Mouse (Mus musculus) CD4-positive naive resting alpha-beta T cell, adult 76 days (primary cell): Measurements from ENCODE around the gene Tgfb2. TPM values are rescaled to one million over a fixed set of nuclear protein-coding genes. Genes with fewer than 3 reads are reported as not detected.

Experiments used
- total RNA-seq: library from RNA; stranded (reverse); gene quantifications from one replicate; pipeline ENCODE4 v1.2.4, GENCODE M21; 2023

The Tgfb2 gene
- 0.26 TPM for total RNA-seq

DNA sequence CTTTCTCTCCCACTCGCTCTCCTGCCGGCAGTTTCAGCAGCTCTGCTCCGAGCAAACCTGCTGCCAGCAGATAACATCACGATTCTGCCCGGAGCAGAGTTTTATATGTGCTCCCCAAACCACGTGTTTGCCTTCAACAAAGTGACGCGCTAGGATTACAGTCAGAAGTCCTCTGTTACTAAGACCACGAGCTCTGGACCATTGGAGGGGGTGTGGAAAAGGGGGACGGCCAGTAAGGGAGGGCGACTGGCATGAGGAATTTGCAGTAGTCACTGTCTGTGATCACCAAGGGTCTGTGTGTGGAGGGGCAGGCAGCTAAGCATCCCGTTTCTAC is at the start of gene Tgfb2:
Gene Tgfb2 (minus strand): TSS at position 75 of the 334 bp plus-strand sequence.

DNA sequence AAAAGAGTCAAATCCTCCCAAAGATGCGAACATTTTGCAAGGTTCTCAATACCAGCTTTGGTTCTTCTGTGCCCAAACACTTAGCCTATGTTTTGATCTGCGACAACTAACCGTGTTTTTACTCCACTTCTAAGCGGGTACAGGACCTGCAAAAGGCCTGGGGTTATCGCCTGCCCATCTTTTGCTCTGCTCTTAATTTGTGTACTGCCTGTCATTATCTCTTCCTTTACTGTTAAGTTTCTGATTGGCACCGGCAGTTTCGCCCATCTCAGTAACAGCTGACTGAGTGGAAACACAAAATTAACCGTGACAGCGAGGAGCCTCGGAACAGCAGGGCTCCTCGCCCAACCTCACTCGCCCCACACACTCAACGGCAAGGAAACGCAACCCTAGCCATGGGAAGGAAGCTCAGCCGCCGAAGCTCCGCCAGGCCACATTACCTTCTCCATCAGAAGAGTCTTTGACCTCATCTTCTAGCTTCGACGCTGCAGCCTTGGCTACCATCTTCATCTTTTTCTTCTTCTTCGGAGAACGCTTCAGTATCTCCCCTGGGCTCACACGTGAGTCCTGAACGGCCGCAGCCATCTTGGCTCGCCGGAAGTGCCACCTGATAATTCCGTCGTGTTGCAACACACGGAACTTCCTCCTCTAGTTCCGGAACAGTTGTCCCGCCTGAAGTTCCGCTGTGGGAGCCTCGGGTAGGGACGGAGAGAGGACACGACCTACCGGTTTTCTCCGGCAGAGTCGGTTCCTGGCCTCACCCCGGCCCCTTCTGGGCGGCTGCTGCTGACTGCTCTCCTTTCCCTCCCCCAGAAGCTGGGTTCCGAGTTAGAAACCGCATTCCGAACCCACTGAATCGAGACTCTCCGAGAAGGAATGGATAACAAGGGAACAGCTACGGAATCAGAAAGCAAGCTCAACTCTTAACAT is 43.2 kb upstream of the Tgfb2 start, which contains the start of gene Rrp15:
Gene Rrp15 (minus strand): TSS at position 635 of the 930 bp plus-strand sequence.

Other genes with a start within 250 kb of the Tgfb2 start
- gene Rrp15, start 43.4 kb upstream of the Tgfb2 start, total RNA-seq: 27.3 TPM